Mouse (Mus musculus) intestine, embryonic 16.5 days (tissue): ENCODE measurements at regions not wholly inside any gene's neighbourhood (a gene's known extent, or its start where the extent isn't known, plus 50 kb on each side); places are given as distances from the start of the nearest gene placed in this dataset.

Experiments
- ATAC-seq: fragments of 200-750 bp; cut with Nextera tagmentation; 2 replicates; pipeline ENCODE4 v1.8.0; 2017; ENCODE audit warnings: moderate TSS enrichment, moderate library complexity
- H3K27ac ChIP-seq: fragments of 300-500 bp; sonication (generic); 2 replicates; pipeline ENCODE4 v1.5.1; 2014; ENCODE audit warnings: mild to moderate bottlenecking, low read length
- H3K27me3 ChIP-seq: fragments of 300-500 bp; sonication (generic); replicated peaks from 2 replicates; pipeline ENCODE4 v1.6.1; 2014; ENCODE audit warnings: low read length, control low read depth, mixed read lengths; ENCODE audit not compliant: control insufficient read depth, insufficient read depth
- H3K36me3 ChIP-seq: fragments of 300-500 bp; sonication (generic); 2 replicates; pipeline ENCODE4 v1.6.1; 2014; ENCODE audit warnings: low read length, control low read depth; ENCODE audit not compliant: control insufficient read depth, insufficient read depth
- H3K4me1 ChIP-seq: fragments of 300-500 bp; sonication (generic); 2 replicates; pipeline ENCODE4 v1.6.1; 2014; ENCODE audit warnings: low read length, control low read depth, mixed read lengths; ENCODE audit not compliant: control insufficient read depth, insufficient read depth
- H3K4me2 ChIP-seq: fragments of 300-500 bp; sonication (generic); 2 replicates; pipeline ENCODE4 v1.6.1; 2014; ENCODE audit warnings: low read depth, low read length, control low read depth
- H3K4me3 ChIP-seq: fragments of 300-500 bp; sonication (generic); 2 replicates; pipeline ENCODE4 v1.5.1; 2014; ENCODE audit warnings: mild to moderate bottlenecking, low read length
- H3K9ac ChIP-seq: fragments of 300-500 bp; sonication (generic); 2 replicates; pipeline ENCODE4 v1.6.1; 2014; ENCODE audit warnings: low read depth, low read length
- H3K9me3 ChIP-seq: fragments of 300-500 bp; sonication (generic); 2 replicates; pipeline ENCODE4 v1.6.1; 2016; ENCODE audit warnings: low read length, control low read depth; ENCODE audit not compliant: control insufficient read depth
- WGBS: fragments of 180-500 bp; shearing (Covaris S2); extraction: QIAGEN DNeasy Blood & Tissue Kit; methylation state at CpG from one replicate; pipeline ENCODE4 v1.1.7; 2014; 5-methylcytosine and 5-hydroxymethylcytosine counted together

GRCm38 (mm10) chr10:105034711-105035386 is 539.4 kb downstream of the Tmtc2 start:
- Histone ChIP-seq H3K4me3 (no peak overlapping the region), H3K27me3 (no peaks in the 10 kb centered on the region), H3K9ac (no peak overlapping the region), H3K4me2 (no peak overlapping the region), H3K27ac (no peak overlapping the region), H3K9me3 (no peaks in the 10 kb centered on the region), H3K4me1 (no peaks in the 10 kb centered on the region), H3K36me3 (no peaks in the 10 kb centered on the region)
- no peak for ATAC-seq
- WGBS: 47% methylated on average over 1 of the region's 1 CpGs

- Histone ChIP-seq H3K9ac (no peak overlapping the region), H3K9me3 (no peaks in the 10 kb centered on the region), H3K27me3 (no peaks in the 10 kb centered on the region), H3K27ac (peak overlapping the region; percentile 46; the same call in 1 of the 2 replicates), H3K4me1 (no peaks in the 10 kb centered on the region), H3K36me3 (no peaks in the 10 kb centered on the region), H3K4me2 (no peak overlapping the region), H3K4me3 (no peak overlapping the region)
- WGBS: 48% methylated on average over 14 of the region's 14 CpGs
- no peak for ATAC-seq
Measured at GRCm38 (mm10) chr10:105020471-105021120, 553.7 kb downstream of the Tmtc2 start.

- peak; percentile 85 for ATAC-seq
- Histone ChIP-seq H3K4me1 (no peaks in the 10 kb centered on the region), H3K4me3 (no peak overlapping the region), H3K36me3 (no peaks in the 10 kb centered on the region), H3K4me2 (no peak overlapping the region; the same call in 1 of the 2 replicates), H3K9me3 (no peaks in the 10 kb centered on the region), H3K27me3 (no peaks in the 10 kb centered on the region), H3K27ac (no peak overlapping the region), H3K9ac (no peak overlapping the region)
- 36% methylated on average over 11 of the region's 11 CpGs for WGBS
Measured at GRCm38 (mm10) chr10:105019774-105020470, 554.3 kb downstream of the Tmtc2 start.
